Mouse (Mus musculus) mouse embryonic stem cell (cell line): ENCODE measurements around the gene Med20.
"Not testable (repeated sequence)": the region's sequence is repeated elsewhere in the genome, so short reads cannot be mapped to it uniquely, and the experiment has no call there.

Experiments
- in situ Hi-C, 2 experiments: fragments of 300-500 bp; cut with MboI; formaldehyde crosslinking; loops; 1 replicate in 1 of 2; 3 replicates in 1 of 2; pipeline ENCODE4 v1.14.3; 2019 to 2020; ENCODE audit warnings: low sequenced_read_pairs in 2 of 2, low pct_unique_long_range_greater_than_20kb in 1 of 2, mixed read lengths in 1 of 2; ENCODE audit not compliant: unreplicated experiment in 1 of 2

Med20 gene

GRCm38 (mm10) chr17:47617605-47618307 is 6.4 kb downstream of the Med20 start:
- in situ Hi-C loops, result no loop called here

- in situ Hi-C loops, result no loop called here
These were observed 7.4 kb downstream of the Med20 start for GRCm38 (mm10) chr17:47618556-47619311.

GRCm38 (mm10) chr17:47622912-47623554 is 11.7 kb downstream of the Med20 start:
- in situ Hi-C loops, result no loop called here

- in situ Hi-C loops, result not testable (repeated sequence)
These were observed 13.2 kb downstream of the Med20 start for GRCm38 (mm10) chr17:47624572-47624971.

- in situ Hi-C loops, result no loop called here
These were observed 13.7 kb downstream of the Med20 start for GRCm38 (mm10) chr17:47625088-47625487.

GRCm38 (mm10) chr17:47626031-47626430 is 14.6 kb downstream of the Med20 start:
- in situ Hi-C loops, result no loop called here

- in situ Hi-C loops, result no loop called here
These were observed 16.4 kb downstream of the Med20 start for GRCm38 (mm10) chr17:47627791-47628190.

GRCm38 (mm10) chr17:47628851-47629676 is 17.7 kb downstream of the Med20 start:
- in situ Hi-C loops, result no loop called here

- in situ Hi-C loops, result no loop called here
These were observed 18.6 kb downstream of the Med20 start for GRCm38 (mm10) chr17:47629717-47630677.

- in situ Hi-C loops, result no loop called here
These were observed 19.3 kb downstream of the Med20 start, which contains the start of gene Usp49 for GRCm38 (mm10) chr17:47630678-47631065. Gene Usp49, plus strand, starts transcription at chr17:47630690.

GRCm38 (mm10) chr17:47632181-47632840 is 20.9 kb downstream of the Med20 start:
- in situ Hi-C loops, result no loop called here

GRCm38 (mm10) chr17:47633999-47634770 is 22.8 kb downstream of the Med20 start:
- in situ Hi-C loops, result no loop called here

GRCm38 (mm10) chr17:47642992-47643391 is 31.6 kb downstream of the Med20 start:
- in situ Hi-C loops, result no loop called here

GRCm38 (mm10) chr17:47646683-47647082 is 35.3 kb downstream of the Med20 start:
- in situ Hi-C loops, result no loop called here

GRCm38 (mm10) chr17:47648966-47649365 is 37.6 kb downstream of the Med20 start:
- in situ Hi-C loops, result no loop called here

GRCm38 (mm10) chr17:47651953-47652352 is 40.6 kb downstream of the Med20 start:
- in situ Hi-C loops, result no loop called here
